Mouse (Mus musculus): ENCODE data around the gene Naa16.

The Naa16 gene

GRCm38 (mm10) chr14:79330944-79331561, 59.5 kb downstream of the Naa16 start:
- no peak for DNase-seq (ENCODE audit: low read depth, low spot score)

DNA sequence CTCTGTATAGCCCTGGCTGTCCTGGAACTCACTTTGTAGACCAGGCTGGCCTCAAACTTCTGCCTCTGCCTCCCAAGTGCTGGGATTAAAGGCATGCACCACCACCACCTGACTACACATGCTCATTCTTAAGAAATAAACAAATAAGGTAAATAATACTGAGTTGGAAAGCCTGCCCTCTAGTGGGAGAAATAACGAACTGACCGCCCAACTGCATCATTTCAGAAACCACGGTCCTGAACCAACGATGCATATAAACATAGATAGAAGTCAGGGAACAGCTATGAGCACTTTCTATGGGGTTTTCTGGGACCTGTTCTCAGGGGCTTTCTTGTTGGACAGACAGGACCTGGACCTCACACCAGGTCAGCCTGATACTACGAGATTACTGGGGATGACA, 63.5 kb downstream of the Naa16 start:
- DNase-seq (ENCODE audit: low read depth, low spot score): peak; percentile 51

DNA sequence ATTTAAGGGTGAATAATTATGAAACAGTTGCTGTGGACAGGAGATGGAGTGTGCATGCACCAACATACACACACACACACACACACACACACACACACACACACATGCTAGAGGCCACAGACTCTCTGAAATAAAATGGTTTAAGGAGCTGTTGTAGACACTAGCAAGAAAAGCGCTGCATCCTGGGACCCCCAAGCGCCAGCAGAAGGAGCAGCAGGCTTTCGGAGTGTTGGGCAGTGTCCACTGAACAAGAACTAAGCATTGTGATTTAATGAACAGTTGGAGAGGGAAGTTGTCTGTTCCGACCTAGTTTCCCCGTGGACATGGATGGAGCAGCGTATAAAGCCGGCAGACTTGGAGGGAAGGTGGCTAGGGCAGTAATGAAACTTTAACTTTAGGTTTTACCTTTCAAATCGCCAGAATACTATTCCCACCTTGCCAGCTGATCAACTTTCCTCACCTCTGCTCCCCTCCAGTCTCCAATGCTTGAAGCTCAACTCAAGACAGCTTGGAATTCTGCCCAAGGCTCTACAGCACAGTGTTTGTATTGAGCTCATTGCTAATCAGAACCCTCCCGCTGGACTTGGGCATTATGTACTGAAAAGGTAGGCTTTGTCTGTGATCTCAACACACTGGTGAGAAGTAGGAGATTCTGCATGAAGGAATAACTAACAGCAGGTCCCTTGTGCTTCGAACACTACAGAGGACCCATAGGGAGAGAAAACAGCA, 66.3 kb downstream of the Naa16 start:
- DNase-seq (ENCODE audit: low read depth, low spot score): no peak

- no peak for DNase-seq (ENCODE audit: low read depth, low spot score)
Observed at GRCm38 (mm10) chr14:79321881-79322280, 68.7 kb downstream of the Naa16 start.

DNA sequence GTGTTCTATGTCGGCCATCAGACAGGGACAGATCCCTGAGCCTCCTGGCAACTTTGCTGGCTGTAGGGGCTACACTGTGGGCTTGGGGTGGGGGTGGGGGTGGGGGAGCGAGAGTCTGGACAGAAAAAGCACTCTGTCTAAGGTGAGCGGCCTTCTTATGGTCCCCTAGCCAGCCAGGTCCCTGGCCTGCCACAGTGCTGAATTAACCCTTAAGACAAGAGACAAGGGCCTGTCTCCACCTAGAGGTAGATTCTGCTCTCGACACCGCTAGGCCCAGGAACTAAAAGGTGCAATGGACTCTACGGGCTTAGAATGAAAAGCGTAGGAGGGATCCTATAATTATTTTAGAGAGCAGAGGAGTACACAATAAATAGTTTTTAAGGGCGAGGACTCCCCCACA, 69.4 kb downstream of the Naa16 start:
- DNase-seq (ENCODE audit: low read depth, low spot score): no peak

DNA sequence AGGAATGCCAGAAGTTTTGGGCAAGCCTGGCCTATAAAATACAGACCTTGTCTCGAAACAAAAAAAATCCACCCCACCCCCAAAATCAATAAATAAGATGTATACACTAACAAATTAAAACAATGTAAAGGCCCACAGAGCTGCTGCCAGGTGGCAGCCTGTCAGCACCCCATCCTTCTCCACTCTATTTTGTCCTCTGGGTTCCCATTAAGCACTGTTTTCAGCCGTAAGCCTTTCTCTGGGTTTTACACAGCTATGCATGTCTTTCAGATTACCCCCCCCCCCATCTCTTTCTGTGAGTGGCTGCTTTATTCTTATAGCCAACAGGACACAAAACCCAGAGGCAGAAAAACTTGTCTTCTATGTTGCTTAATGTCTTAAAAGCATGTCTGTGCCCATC, 73.0 kb downstream of the Naa16 start:
- DNase-seq (ENCODE audit: low read depth, low spot score): no peak

- no peak for DNase-seq (ENCODE audit: low read depth, low spot score)
Observed at GRCm38 (mm10) chr14:79315877-79316276, 74.7 kb downstream of the Naa16 start.

- no peak for DNase-seq (ENCODE audit: low read depth, low spot score)
Observed at GRCm38 (mm10) chr14:79314245-79315010, 76.2 kb downstream of the Naa16 start.

DNA sequence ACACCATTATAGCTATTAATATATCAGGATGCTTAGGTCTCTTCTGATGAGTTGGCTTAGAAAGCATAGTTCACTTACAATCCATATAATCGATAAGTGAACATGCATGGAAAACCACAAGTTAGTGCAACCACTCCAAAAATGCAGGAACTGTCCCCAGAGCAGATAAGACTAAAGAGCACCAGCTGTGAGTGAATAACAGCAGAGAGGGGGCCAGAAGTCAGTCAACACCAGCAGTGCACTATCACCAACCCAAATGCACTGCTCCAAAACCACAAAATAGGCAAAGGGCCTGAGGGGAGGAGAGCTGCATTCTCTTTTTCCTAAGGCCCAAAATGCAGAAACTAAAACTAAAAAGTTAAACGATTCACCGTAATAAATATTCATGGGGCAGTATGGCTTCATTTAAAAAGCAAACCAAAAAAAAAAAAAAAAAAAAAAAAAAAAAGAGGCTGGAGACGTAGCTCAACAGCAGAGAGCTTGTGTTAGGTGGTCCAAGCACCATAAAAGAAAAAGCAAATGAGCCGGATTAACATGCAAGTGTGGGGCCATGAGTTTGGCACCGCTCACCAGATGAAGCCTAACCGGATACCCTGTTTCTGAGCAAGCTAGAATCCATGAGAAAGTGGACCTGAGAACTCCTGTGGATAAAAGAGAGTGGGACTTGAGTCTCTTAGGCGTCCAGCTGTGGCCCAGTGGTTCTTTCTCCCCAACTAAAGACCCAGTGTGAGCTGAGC, 77.0 kb downstream of the Naa16 start:
- no peak for DNase-seq (ENCODE audit: low read depth, low spot score)

DNA sequence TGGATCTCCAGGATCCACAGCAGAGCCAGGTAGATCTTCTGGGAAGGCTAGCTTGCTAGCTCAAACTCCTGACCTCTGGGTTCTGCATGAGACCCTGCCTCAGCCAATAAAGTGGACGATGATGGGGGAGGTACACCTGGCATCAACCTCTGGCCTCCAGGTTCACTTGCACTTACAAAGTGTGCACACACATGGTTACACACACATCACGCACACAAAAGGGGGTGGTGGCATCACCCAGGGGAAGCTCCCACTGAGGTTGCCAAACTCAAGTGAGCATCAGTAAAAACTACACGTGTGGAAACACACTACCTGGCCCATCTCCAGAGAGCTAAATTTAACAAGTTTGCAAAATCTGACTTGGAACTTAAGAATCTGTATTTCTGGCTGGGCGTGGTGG, 77.9 kb downstream of the Naa16 start:
- no peak for DNase-seq (ENCODE audit: low read depth, low spot score)

- DNase-seq (ENCODE audit: low read depth, low spot score): no peak
Observed at GRCm38 (mm10) chr14:79311918-79312454, 78.6 kb downstream of the Naa16 start.

- no peak for DNase-seq (ENCODE audit: low read depth, low spot score)
Observed at GRCm38 (mm10) chr14:79309115-79309514, 81.5 kb downstream of the Naa16 start.

GRCm38 (mm10) chr14:79308364-79308763, 82.2 kb downstream of the Naa16 start:
- no peak for DNase-seq (ENCODE audit: low read depth, low spot score)

GRCm38 (mm10) chr14:79307908-79308307, 82.7 kb downstream of the Naa16 start:
- no peak for DNase-seq (ENCODE audit: low read depth, low spot score)

- DNase-seq (ENCODE audit: low read depth, low spot score): no peak
Observed at GRCm38 (mm10) chr14:79307138-79307537, 83.4 kb downstream of the Naa16 start.

- DNase-seq (ENCODE audit: low read depth, low spot score): no peak
Observed at GRCm38 (mm10) chr14:79304873-79305464, 85.6 kb downstream of the Naa16 start.

- DNase-seq (ENCODE audit: low read depth, low spot score): no peak
Observed at GRCm38 (mm10) chr14:79303150-79303549, 87.4 kb downstream of the Naa16 start.

- peak; percentile 94 for DNase-seq (ENCODE audit: low read depth, low spot score)
Observed at GRCm38 (mm10) chr14:79301466-79301875, 89.1 kb downstream of the Naa16 start, which contains the start of gene Rgcc. Gene Rgcc (minus strand): TSS chr14:79301645.

DNA sequence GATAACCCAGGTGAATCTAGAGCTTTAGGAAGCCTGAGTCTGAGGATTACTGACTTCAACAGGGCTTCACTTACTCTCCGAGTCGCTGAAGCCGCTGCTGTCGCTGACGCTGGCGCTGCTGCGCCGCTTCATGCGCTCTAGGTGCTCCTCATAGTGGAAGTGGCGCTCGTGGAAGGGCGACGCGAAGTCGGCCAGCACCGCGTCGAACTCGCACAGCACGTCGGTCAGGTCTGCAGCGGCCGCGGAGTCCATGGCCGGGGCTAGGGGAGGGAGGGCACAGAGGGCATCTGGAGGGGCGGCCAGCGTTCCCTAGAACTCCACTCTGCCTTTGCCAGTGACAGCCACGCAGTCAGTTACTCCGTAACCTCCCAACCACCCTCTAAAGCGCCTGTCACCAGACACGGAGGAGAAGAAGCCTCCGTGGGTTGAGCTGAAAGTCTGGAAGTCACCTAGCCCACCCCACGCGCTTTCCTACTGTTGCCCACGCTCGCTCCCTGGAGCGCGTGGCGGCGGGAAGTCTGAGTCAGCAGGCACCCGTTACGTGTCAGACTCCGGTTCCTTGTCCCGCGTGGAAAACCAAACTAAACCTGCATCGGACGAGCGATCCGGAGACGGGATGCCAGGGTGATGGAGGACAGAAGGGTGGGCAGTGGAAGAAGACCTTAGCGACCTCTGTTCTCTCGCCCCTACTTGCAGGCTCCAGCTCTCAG, 89.8 kb downstream of the Naa16 start:
- peak; percentile 39 for DNase-seq (ENCODE audit: low read depth, low spot score)

GRCm38 (mm10) chr14:79299796-79300195, 90.8 kb downstream of the Naa16 start:
- DNase-seq (ENCODE audit: low read depth, low spot score): no peak

DNA sequence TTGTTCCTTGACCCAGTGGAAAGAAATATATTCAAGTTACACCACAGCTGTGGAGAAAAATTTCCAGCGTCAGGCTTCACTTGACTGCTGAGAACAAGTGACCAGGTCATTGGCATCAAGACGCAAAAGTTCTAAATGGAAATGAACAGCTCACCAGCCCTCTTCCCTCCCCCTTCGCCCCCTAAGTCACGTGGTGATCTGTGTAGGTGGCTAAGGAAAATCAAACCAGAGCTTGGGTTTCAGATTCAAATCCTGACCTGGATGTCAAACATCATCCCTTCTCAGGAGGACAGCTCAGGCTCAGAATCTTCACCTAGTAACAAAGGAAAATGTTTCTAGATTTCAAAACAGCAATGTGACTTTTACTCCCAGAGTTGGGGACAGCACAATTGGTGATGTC, 91.3 kb downstream of the Naa16 start:
- no peak for DNase-seq (ENCODE audit: low read depth, low spot score)

Measured in mesoderm, embryonic 11.5 days (tissue).